Mouse (Mus musculus) intestine, embryonic 15.5 days (tissue): ENCODE results near the gene Srd5a3. TPM values are rescaled to one million over a fixed set of nuclear protein-coding genes. Genes with fewer than 3 reads are reported as not detected.

Experiments
- polyA plus RNA-seq: library from polyadenylated mRNA; unstranded; fragments of >200 nt; fragmentation: Nextera tagmentation; extraction: Ambion mirVana; gene quantifications from 2 replicates; pipeline ENCODE4 v1.2.1, GENCODE M21; 2015

The Srd5a3 gene
- polyA plus RNA-seq, 1 experiment from 2014 or later: 38.7 TPM

Other genes with a start within 250 kb of the Srd5a3 start
- gene Kdr, start 161.8 kb upstream of the Srd5a3 start, polyA plus RNA-seq: 24.4 and 25.5 TPM in 2 replicates
- 82.1 and 87.6 TPM in 2 replicates for gene Tmem165, start 43.6 kb downstream of the Srd5a3 start, polyA plus RNA-seq
- gene Clock, start 164.5 kb downstream of the Srd5a3 start, polyA plus RNA-seq: 11.4 and 13.5 TPM in 2 replicates
- not detected in 2 replicates for gene Pdcl2, start 190.9 kb downstream of the Srd5a3 start, polyA plus RNA-seq
- 0.29 TPM in 1 of 2 replicates, not detected in the other for gene Nmu, start 223.5 kb downstream of the Srd5a3 start, polyA plus RNA-seq